Mouse (Mus musculus) liver, embryonic 12.5 days (tissue): ENCODE data around the gene Brap. TPM values are rescaled to one million over a fixed set of nuclear protein-coding genes. Genes with fewer than 3 reads are reported as not detected.

Experiments used
- ATAC-seq: fragments of 200-750 bp; cut with Nextera tagmentation; 2 replicates; pipeline ENCODE4 v1.8.0; 2017; ENCODE audit warnings: moderate number of reproducible peaks, mild to moderate bottlenecking, moderate library complexity
- H3K27ac ChIP-seq: fragments of 300-500 bp; sonication (generic); 2 replicates; pipeline ENCODE4 v1.5.1; 2016; ENCODE audit warnings: mild to moderate bottlenecking
- H3K27me3 ChIP-seq: fragments of 300-500 bp; sonication (generic); replicated peaks from 2 replicates; pipeline ENCODE4 v1.6.1; 2016; ENCODE audit warnings: mild to moderate bottlenecking, moderate library complexity
- H3K36me3 ChIP-seq: fragments of 300-500 bp; sonication (generic); 2 replicates; pipeline ENCODE4 v1.6.1; 2016; ENCODE audit warnings: mild to moderate bottlenecking, moderate library complexity
- H3K4me1 ChIP-seq: fragments of 300-500 bp; sonication (generic); 2 replicates; pipeline ENCODE4 v1.6.1; 2016
- H3K4me2 ChIP-seq: fragments of 300-500 bp; sonication (generic); 2 replicates; pipeline ENCODE4 v1.6.1; 2016; ENCODE audit warnings: mild to moderate bottlenecking, moderate library complexity
- H3K4me3 ChIP-seq: fragments of 300-500 bp; sonication (generic); 2 replicates; pipeline ENCODE4 v1.5.1; 2016; ENCODE audit warnings: mild to moderate bottlenecking, moderate library complexity
- H3K9ac ChIP-seq: fragments of 300-500 bp; sonication (generic); 2 replicates; pipeline ENCODE4 v1.6.1; 2016; ENCODE audit warnings: mild to moderate bottlenecking, moderate library complexity
- H3K9me3 ChIP-seq: fragments of 300-500 bp; sonication (generic); replicated peaks from 2 replicates; pipeline ENCODE4 v1.6.1; 2016; ENCODE audit warnings: mild to moderate bottlenecking, moderate library complexity
- WGBS: fragments of 180-500 bp; shearing (Covaris S2); methylation state at CpG from one replicate; pipeline ENCODE4 v1.1.7; 2016; ENCODE audit not compliant: insufficient replicate concordance; 5-methylcytosine and 5-hydroxymethylcytosine counted together
- polyA plus RNA-seq: library from polyadenylated mRNA; unstranded; fragments of >200 nt; fragmentation: Nextera tagmentation; extraction: Ambion mirVana; gene quantifications from 2 replicates; pipeline ENCODE4 v1.2.1, GENCODE M21; 2016

Gene Brap
- polyA plus RNA-seq, 1 experiment from 2014 or later: 35.1 TPM

GRCm38 (mm10) chr5:121704512-121705248 lies 44.3 kb downstream of the Brap start:
- WGBS: 11% methylated on average over 20 of the region's 20 CpGs
- Histone ChIP-seq H3K9ac (0 out of 2 replicates have a peak overlapping the region, but pooled peaks have one; percentile 30), H3K36me3 (no peaks in the 10 kb centered on the region), H3K4me1 (peaks cover 53% of the 10 kb centered on the region), H3K4me2 (peak overlapping the region; percentile 66), H3K27ac (peak overlapping the region; percentile 46; the same call in 1 of the 2 replicates), H3K27me3 (no peaks in the 10 kb centered on the region), H3K4me3 (peak overlapping the region; percentile 32), H3K9me3 (no peaks in the 10 kb centered on the region)
- peak; percentile 30; the same call in 1 of the 2 replicates for ATAC-seq

DNA sequence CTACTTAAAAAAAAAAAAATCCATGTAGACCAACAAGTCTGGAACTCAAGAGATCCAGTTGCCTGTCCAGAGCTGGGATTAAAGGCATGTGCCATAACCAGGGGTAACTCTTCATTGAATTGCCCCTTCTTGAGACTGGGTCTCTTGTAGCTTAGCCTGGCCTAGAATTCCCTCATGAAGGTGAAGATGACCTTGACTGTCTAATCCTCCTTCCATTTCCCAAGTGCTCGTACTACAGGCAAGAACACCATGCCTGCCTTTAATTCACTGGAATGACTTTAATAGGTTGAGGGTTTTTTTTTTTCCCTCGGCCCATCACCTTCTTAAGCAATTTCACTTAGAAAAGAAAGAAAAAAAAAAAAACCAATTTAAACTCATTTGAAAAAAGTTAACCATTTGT lies 50.0 kb downstream of the Brap start:
- Histone ChIP-seq H3K27me3 (no peaks in the 10 kb centered on the region), H3K9me3 (no peaks in the 10 kb centered on the region), H3K4me3 (peak overlapping the region; percentile 91), H3K4me1 (peaks cover 38% of the 10 kb centered on the region), H3K36me3 (no peaks in the 10 kb centered on the region), H3K9ac (peak overlapping the region; percentile 94; the same call in 1 of the 2 replicates), H3K4me2 (peak overlapping the region; percentile 92), H3K27ac (peak overlapping the region; percentile 49; the same call in 1 of the 2 replicates)
- WGBS: 51% methylated on average over 2 of the region's 2 CpGs
- ATAC-seq: no peak

GRCm38 (mm10) chr5:121710851-121711173 lies 50.4 kb downstream of the Brap start:
- no peaks in the 10 kb centered on the region for H3K27me3 ChIP-seq
- no peak for ATAC-seq
- H3K27ac ChIP-seq: peak overlapping the region; percentile 96
- peak overlapping the region; percentile 92 for H3K4me2 ChIP-seq
- H3K4me3 ChIP-seq: peak overlapping the region; percentile 91
- H3K4me1 ChIP-seq: peaks cover 41% of the 10 kb centered on the region
- 2% methylated on average over 12 of the region's 12 CpGs for WGBS
- H3K36me3 ChIP-seq: no peaks in the 10 kb centered on the region
- H3K9ac ChIP-seq: peak overlapping the region; percentile 94
- H3K9me3 ChIP-seq: no peaks in the 10 kb centered on the region

DNA sequence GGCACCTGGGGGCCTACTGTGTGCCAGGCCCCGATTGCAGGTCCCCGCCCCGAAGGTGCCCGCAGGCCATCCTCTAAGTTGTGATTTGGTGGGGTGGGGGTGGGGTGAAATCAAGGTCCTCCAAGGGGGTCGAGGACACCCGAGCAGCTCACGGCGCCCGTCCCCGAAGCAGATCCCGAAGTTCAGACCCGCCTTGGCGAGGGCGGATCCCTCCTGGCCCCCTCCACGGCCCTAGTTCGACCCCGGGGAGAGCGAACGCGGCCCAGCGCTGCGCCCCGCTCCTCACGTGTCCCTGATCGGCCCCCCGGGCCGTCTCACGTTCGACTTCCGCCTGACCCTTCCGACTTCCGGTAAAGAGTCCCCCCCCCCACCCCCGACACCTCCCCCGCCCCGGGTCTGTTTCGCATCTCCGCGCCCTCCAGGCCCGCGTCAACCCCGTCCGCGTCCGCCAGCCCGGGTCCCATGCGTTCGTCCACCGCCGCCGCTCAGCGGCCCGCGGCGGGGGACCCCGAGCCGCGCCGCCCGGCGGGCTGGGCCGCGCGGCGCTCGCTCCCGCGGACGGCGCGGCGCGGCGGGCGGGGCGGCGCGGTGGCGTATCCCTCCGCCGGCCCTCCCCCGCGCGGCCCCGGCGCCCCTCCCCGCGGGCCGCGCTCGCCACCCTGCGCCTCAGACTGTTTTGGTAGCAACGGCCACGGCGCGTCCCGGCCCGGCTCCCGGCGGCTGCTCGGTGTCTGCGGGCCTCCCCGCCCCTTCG lies 51.0 kb downstream of the Brap start, which contains the start of gene Atxn2:
Gene Atxn2, plus strand, starts transcription at position 164 of the 754 bp plus-strand sequence.
- peak; percentile 81 for ATAC-seq
- Histone ChIP-seq H3K4me1 (peaks cover 47% of the 10 kb centered on the region), H3K9me3 (no peaks in the 10 kb centered on the region), H3K4me2 (peak within 1 kb of the TSS; percentile 99), H3K27me3 (no peaks in the 10 kb centered on the region), H3K36me3 (no peaks in the 10 kb centered on the region), H3K27ac (peak within 1 kb of the TSS; percentile 96), H3K9ac (peak within 1 kb of the TSS; percentile 94), H3K4me3 (peak within 1 kb of the TSS; percentile 91)
- WGBS: under 1% methylated on average over 65 of the region's 103 CpGs

- Histone ChIP-seq H3K27ac (peak overlapping the region; percentile 96), H3K4me3 (peak overlapping the region; percentile 91), H3K4me1 (peaks cover 51% of the 10 kb centered on the region), H3K9ac (peak overlapping the region; percentile 94), H3K4me2 (peak overlapping the region; percentile 99), H3K36me3 (peaks cover 1% of the 10 kb centered on the region; the same call in 1 of the 2 replicates), H3K9me3 (no peaks in the 10 kb centered on the region), H3K27me3 (no peaks in the 10 kb centered on the region)
- WGBS: under 1% methylated on average over 35 of the region's 57 CpGs
- ATAC-seq: peak; percentile 72
These were observed 51.5 kb downstream of the Brap start for GRCm38 (mm10) chr5:121711928-121712231.

DNA sequence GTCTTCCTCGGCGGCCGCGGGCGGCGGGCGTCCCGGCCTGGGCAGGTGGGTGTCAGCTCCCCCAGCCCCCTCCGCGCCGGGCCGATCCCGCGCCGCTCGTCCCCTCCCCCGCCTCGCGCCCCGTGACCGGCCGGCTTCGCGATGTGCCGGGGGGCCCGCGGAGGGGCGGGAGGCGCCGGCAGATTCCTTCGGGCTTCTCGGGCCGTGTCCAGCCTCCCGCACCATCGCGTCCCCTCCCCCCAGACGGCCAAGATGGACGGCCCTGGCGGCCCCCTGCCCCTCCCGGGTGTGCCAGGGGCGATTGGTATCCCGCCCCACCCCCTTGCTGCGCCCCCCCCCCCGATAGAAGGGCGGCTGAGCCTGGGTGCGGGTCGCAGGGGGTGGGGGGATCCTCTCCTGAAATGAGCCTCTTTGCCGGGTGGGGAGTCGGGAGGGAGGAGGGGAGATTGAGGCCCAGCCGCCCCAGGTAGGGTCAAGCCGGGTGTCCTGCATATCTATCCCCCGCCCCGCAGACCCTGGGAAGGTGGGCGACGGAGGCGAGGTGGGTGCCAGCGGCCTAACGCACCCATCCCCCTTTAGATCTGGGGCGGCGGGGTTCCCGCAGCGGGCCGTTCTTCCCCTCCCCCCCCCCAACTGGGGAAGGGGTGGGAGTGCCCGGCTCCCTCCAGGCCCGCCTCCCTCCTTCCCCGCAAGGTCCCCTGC lies 52.0 kb downstream of the Brap start:
- H3K4me2 ChIP-seq: peak overlapping the region; percentile 99
- H3K9me3 ChIP-seq: no peaks in the 10 kb centered on the region
- H3K36me3 ChIP-seq: peaks cover 6% of the 10 kb centered on the region; the same call in 1 of the 2 replicates
- H3K9ac ChIP-seq: peak overlapping the region; percentile 94
- H3K4me1 ChIP-seq: peaks cover 56% of the 10 kb centered on the region
- H3K27ac ChIP-seq: peak overlapping the region; percentile 96
- no peaks in the 10 kb centered on the region for H3K27me3 ChIP-seq
- under 1% methylated on average over 59 of the region's 66 CpGs for WGBS
- H3K4me3 ChIP-seq: peak overlapping the region; percentile 91
- ATAC-seq: peak; percentile 40

DNA sequence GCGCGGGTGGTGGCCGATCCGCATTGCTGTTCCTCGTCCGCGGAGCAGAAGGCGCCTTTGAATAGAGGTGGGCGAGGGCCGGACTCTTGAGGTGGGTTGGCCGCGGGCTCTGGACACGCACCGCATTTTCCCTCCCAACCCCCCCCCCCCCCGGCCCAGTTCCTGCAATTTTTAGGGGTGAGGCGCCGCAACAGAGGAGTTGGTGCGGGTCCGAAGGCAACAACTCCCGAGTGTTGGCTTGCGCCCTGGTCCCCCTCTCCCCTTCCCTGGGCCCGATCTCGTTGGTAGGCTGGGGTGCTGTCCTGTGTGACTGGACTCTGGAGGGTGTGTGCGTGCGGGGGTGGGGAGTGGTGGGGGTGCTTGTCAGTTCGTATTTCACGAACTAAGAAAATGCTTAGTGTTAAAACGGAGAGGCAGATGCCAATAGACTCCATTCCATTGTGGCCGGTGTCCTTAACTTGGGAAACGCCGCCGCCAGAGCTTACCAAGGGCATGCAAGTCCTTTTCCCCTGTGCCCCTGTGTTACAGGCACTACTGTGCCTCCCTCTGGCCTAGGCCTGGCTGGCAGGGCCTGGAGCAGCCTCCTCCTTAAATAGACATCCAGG lies 52.7 kb downstream of the Brap start:
- H3K9me3 ChIP-seq: no peaks in the 10 kb centered on the region
- ATAC-seq: no peak
- peak overlapping the region; percentile 96 for H3K27ac ChIP-seq
- H3K4me3 ChIP-seq: peak overlapping the region; percentile 91
- no peaks in the 10 kb centered on the region for H3K27me3 ChIP-seq
- peaks cover 13% of the 10 kb centered on the region; the same call in 1 of the 2 replicates for H3K36me3 ChIP-seq
- peaks cover 62% of the 10 kb centered on the region for H3K4me1 ChIP-seq
- peak overlapping the region; percentile 99 for H3K4me2 ChIP-seq
- peak overlapping the region; percentile 94 for H3K9ac ChIP-seq
- 1% methylated on average over 32 of the region's 32 CpGs for WGBS

GRCm38 (mm10) chr5:121714331-121714730 lies 54.0 kb downstream of the Brap start:
- H3K4me3 ChIP-seq: peak overlapping the region; percentile 91; the same call in 1 of the 2 replicates
- peaks cover 13% of the 10 kb centered on the region; the same call in 1 of the 2 replicates for H3K36me3 ChIP-seq
- no peaks in the 10 kb centered on the region for H3K9me3 ChIP-seq
- H3K4me1 ChIP-seq: peaks cover 73% of the 10 kb centered on the region
- ATAC-seq: no peak
- no peaks in the 10 kb centered on the region for H3K27me3 ChIP-seq
- WGBS: 85% methylated on average over 1 of the region's 1 CpGs
- peak overlapping the region; percentile 99 for H3K4me2 ChIP-seq
- H3K9ac ChIP-seq: no peak overlapping the region
- peak overlapping the region; percentile 27; the same call in 1 of the 2 replicates for H3K27ac ChIP-seq

- no peak overlapping the region for H3K9ac ChIP-seq
- H3K27me3 ChIP-seq: no peaks in the 10 kb centered on the region
- H3K36me3 ChIP-seq: peaks cover 13% of the 10 kb centered on the region; the same call in 1 of the 2 replicates
- WGBS: 75% methylated on average over 6 of the region's 6 CpGs
- no peak overlapping the region; the same call in 1 of the 2 replicates for H3K4me2 ChIP-seq
- H3K4me1 ChIP-seq: peaks cover 77% of the 10 kb centered on the region
- no peaks in the 10 kb centered on the region for H3K9me3 ChIP-seq
- ATAC-seq: no peak
- H3K4me3 ChIP-seq: no peak overlapping the region
- no peak overlapping the region for H3K27ac ChIP-seq
These were observed 54.6 kb downstream of the Brap start for GRCm38 (mm10) chr5:121714928-121715327.

DNA sequence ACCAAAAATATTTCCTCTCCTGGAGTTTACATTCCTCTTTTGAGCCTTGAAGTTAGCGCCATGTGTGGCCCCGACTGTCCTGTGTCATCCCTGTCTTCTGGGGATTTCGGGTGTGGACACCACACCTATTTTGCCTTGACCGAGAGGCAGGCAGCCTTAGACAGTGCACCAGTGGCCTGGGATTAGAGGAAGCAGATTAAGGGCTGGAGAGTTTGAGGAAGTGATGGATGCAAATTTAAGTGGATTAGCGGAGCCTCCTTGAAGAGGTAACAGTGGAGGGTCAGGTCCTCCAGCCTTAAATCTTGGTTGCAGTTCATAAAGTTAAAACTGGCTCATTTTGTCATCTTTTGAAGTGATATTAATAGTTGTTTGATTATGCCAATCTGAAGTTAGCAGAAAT lies 58.1 kb downstream of the Brap start:
- Histone ChIP-seq H3K4me1 (peaks cover 87% of the 10 kb centered on the region), H3K4me3 (no peak overlapping the region)
- WGBS: 67% methylated on average over 5 of the region's 5 CpGs

DNA sequence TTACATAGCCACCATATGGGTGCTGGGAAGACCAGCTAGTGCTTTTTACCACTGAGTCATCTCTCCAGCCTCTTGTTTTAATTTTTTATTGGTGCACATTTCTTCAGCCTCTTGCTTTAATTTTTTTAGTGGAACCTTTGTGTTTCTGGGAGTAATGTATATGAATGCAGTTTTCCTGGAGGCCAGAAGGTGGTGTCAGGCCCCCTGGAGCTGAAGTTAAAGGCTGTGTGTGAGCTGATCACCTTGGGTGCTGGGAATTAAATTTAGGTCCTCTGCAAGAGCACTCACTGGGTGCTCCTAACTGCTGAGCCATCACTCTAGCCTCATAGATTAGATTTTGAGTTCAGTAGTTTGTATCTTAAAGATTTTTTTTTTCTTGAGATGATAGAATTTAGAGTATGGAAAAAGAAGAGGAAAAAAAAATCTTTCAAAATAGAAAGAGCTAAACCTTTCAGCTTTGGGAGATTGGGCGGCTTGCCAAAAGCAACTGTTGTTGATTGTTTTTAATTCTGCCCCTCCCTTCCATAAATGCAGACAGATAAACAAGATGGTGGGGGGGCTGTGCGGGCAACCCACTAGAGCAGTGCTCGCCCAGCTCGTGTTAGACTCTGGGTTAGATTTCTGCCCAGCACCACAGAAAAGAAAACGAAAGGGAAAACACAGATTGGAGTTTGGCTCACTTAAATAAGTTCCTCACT lies 60.7 kb downstream of the Brap start:
- WGBS: 86% methylated on average over 5 of the region's 5 CpGs
- no peaks in the 10 kb centered on the region for H3K9me3 ChIP-seq
- H3K27me3 ChIP-seq: no peaks in the 10 kb centered on the region
- H3K4me2 ChIP-seq: no peak overlapping the region
- ATAC-seq: no peak
- no peak overlapping the region for H3K27ac ChIP-seq
- H3K9ac ChIP-seq: no peak overlapping the region
- H3K4me1 ChIP-seq: peaks cover 74% of the 10 kb centered on the region
- H3K4me3 ChIP-seq: no peak overlapping the region
- H3K36me3 ChIP-seq: peaks cover 16% of the 10 kb centered on the region; the same call in 1 of the 2 replicates

More for the DNA sequence above, 58.1 kb downstream of the Brap start:
- Histone ChIP-seq H3K9me3 (no peaks in the 10 kb centered on the region), H3K9ac (no peak overlapping the region), H3K27me3 (no peaks in the 10 kb centered on the region), H3K27ac (no peak overlapping the region), H3K36me3 (peaks cover 13% of the 10 kb centered on the region; the same call in 1 of the 2 replicates), H3K4me2 (no peak overlapping the region)
- no peak for ATAC-seq
